Mouse (Mus musculus) heart, embryonic 14.5 days (tissue): ENCODE measurements around the gene Bfsp2. TPM values are rescaled to one million over a fixed set of nuclear protein-coding genes. Genes with fewer than 3 reads are reported as not detected.

ENCODE experiments used
- ATAC-seq: fragments of 200-750 bp; cut with Nextera tagmentation; 2 replicates; pipeline ENCODE4 v1.8.0; 2017; ENCODE audit warnings: low read depth, moderate TSS enrichment; ENCODE audit not compliant: insufficient number of reproducible peaks, insufficient read depth, low FRiP score
- H3K27ac ChIP-seq, 2 experiments: fragments of 200-500 bp in 1 of 2; fragments of 300-500 bp in 1 of 2; sonication (generic) in 1 of 2; replicated peaks in 1 of 2; 2 replicates each; pipeline ENCODE4 v1.5.1; 2012 to 2014; ENCODE audit warnings: low read depth in 2 of 2, low read length in 2 of 2, control low read depth in 1 of 2, mild to moderate bottlenecking in 1 of 2, mixed read lengths in 1 of 2; ENCODE audit not compliant: control insufficient read depth in 1 of 2, insufficient read depth in 1 of 2
- H3K27me3 ChIP-seq: fragments of 300-500 bp; sonication (generic); 2 replicates; pipeline ENCODE4 v1.6.1; 2014; ENCODE audit warnings: mild to moderate bottlenecking, low read length, control low read depth; ENCODE audit not compliant: control insufficient read depth, insufficient read depth
- H3K36me3 ChIP-seq: fragments of 300-500 bp; sonication (generic); 2 replicates; pipeline ENCODE4 v1.6.1; 2014; ENCODE audit warnings: mild to moderate bottlenecking, control low read depth, low read length, mixed read lengths; ENCODE audit not compliant: control insufficient read depth, insufficient read depth
- H3K4me1 ChIP-seq, 2 experiments: fragments of 200-500 bp in 1 of 2; fragments of 300-500 bp in 1 of 2; sonication (generic) in 1 of 2; 2 replicates each; pipeline ENCODE4 v1.6.1; 2012 to 2014; ENCODE audit warnings: low read length in 2 of 2, control low read depth in 1 of 2, mixed read lengths in 1 of 2; ENCODE audit not compliant: control insufficient read depth in 2 of 2, insufficient read depth in 2 of 2
- H3K4me2 ChIP-seq: fragments of 300-500 bp; sonication (generic); 2 replicates; pipeline ENCODE4 v1.6.1; 2014; ENCODE audit warnings: mild to moderate bottlenecking, low read length
- H3K4me3 ChIP-seq, 2 experiments: fragments of 200-500 bp in 1 of 2; fragments of 300-500 bp in 1 of 2; sonication (generic) in 1 of 2; 2 replicates each; pipeline ENCODE4 v1.5.1; 2012 to 2014; ENCODE audit warnings: low read length in 2 of 2, mild to moderate bottlenecking in 2 of 2, control low read depth in 1 of 2, low read depth in 1 of 2, moderate library complexity in 1 of 2; ENCODE audit not compliant: control insufficient read depth in 1 of 2, insufficient read depth in 1 of 2
- H3K9ac ChIP-seq: fragments of 300-500 bp; sonication (generic); 2 replicates; pipeline ENCODE4 v1.6.1; 2014; ENCODE audit warnings: mild to moderate bottlenecking, low read length
- H3K9me3 ChIP-seq: fragments of 300-500 bp; sonication (generic); 2 replicates; pipeline ENCODE4 v1.6.1; 2016; ENCODE audit warnings: low read length, control low read depth; ENCODE audit not compliant: control insufficient read depth
- WGBS: fragments of 180-500 bp; shearing (Covaris S2); extraction: QIAGEN DNeasy Blood & Tissue Kit; methylation state at CpG from one replicate; pipeline ENCODE4 v1.1.7; 2014; 5-methylcytosine and 5-hydroxymethylcytosine counted together
- polyA plus RNA-seq: library from polyadenylated mRNA; unstranded; fragments of >200 nt; fragmentation: Nextera tagmentation; extraction: Ambion mirVana; gene quantifications from 2 replicates; pipeline ENCODE4 v1.2.1, GENCODE M21; 2014

The Bfsp2 gene
- 0.70 and 1.3 TPM in 2 replicates for polyA plus RNA-seq

DNA sequence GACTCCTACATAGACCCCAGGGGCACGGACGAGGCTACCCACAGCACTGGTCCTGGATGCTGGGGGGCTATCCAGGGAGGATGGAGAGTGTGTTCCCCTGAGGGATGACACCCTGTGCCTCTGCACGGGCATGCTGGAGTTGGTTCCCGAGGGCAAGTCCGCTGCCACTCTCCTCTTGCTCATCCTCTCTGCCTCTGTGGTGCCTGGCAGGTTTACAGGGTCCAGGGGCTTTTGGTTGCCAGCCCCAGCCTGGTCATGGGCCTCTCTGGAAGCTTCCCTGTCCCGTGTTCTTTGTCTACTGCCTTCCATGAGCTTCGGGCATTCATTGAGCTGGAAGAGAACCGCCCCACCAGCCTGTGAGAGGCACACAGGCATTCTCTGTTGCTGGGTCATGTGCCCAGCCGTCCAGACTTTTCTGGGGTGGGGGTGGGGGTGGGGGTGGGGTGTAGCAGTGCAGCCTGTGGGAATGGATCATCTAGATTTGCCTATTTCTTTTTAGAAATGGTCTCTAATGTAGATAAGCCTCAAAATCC lies at the start of gene Bfsp2:
TSS of gene Bfsp2 (minus strand) at position 377 of the 533 bp plus-strand sequence.
- H3K4me2 ChIP-seq = peak within 1 kb of the TSS; percentile 31; the same call in 1 of the 2 replicates
- no peaks in the 10 kb centered on the region for H3K9me3 ChIP-seq
- ATAC-seq = no peak
- peaks cover 3% of the 10 kb centered on the region; the same call in 1 of the 2 replicates for H3K36me3 ChIP-seq
- no peak within 1 kb of the TSS for H3K4me3 ChIP-seq
- peak within 1 kb of the TSS; percentile 65 to 77 for H3K27ac ChIP-seq
- H3K4me1 ChIP-seq = peaks cover 12 to 26% of the 10 kb centered on the region in 2 experiments
- H3K27me3 ChIP-seq = no peaks in the 10 kb centered on the region
- peak within 1 kb of the TSS; percentile 45; the same call in 1 of the 2 replicates for H3K9ac ChIP-seq
- WGBS = 68% methylated on average over 9 of the region's 9 CpGs

DNA sequence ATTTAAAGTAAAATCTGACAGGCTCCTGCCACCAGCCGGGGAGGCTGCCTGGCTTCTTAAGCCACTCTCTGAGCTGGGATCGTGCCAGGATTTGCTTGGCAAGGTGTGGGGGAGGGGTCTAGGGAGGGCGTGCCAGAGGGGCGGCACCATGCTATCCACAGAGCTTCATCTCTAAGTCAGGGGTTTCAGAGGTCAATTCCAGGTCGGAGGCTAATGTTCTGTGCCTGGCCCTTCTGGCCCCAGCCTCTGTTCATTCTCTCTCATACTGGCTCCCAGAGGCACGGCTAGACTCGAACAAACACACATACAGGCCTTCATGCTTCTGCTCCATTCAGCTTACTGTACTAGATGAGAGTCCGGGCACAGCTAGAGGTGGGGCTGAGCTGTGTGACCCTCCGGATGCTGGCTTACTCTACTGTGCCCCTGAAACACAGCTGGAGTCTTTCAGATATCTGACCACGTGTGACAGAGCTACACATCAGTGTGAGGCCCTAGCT lies 44.9 kb upstream of the Bfsp2 start:
- H3K4me2 ChIP-seq = 0 out of 2 replicates have a peak overlapping the region, but pooled peaks have one; percentile 18
- no peak for ATAC-seq

DNA sequence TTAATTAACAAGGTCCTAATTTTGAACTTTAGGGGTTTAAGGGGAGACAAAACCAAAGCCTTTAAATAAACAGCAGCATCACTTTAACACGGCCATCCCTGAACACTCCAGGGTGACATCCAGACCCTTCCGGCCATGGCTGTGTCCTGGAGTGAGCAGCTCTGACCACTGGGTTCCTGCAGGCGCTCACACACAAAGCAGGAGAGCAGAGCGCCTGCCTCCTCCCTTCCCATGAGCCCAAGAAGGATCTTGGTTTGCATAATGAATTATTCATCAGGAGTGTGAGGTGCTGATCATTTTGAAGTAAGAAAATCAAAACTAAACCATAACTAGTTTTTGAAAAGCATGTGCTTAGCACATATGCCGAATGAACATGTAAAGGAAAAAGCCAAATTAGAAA lies 44.4 kb upstream of the Bfsp2 start:
- no peak overlapping the region for H3K4me2 ChIP-seq
- 43% methylated on average over 5 of the region's 5 CpGs for WGBS
- no peaks in the 10 kb centered on the region for H3K9me3 ChIP-seq
- H3K9ac ChIP-seq = no peak overlapping the region
- no peaks in the 10 kb centered on the region for H3K36me3 ChIP-seq
- 0 out of 4 replicates have a peak overlapping the region, but pooled peaks of 1 of the 2 experiments have one; percentile 39 for H3K27ac ChIP-seq
- no peak overlapping the region for H3K4me3 ChIP-seq
- no peak for ATAC-seq
- H3K4me1 ChIP-seq = peaks cover 7 to 21% of the 10 kb centered on the region in 2 experiments
- H3K27me3 ChIP-seq = no peaks in the 10 kb centered on the region

More for the DNA sequence above, 44.9 kb upstream of the Bfsp2 start:
- no peaks in the 10 kb centered on the region for H3K36me3 ChIP-seq
- H3K27me3 ChIP-seq = no peaks in the 10 kb centered on the region
- H3K9ac ChIP-seq = no peak overlapping the region
- H3K4me3 ChIP-seq = no peak overlapping the region
- peak overlapping the region in 1 of 2 experiments; percentile 39; a peak in 1 of 4 replicates for H3K27ac ChIP-seq
- 28% methylated on average over 10 of the region's 10 CpGs for WGBS
- H3K9me3 ChIP-seq = no peaks in the 10 kb centered on the region
- peaks cover 7 to 21% of the 10 kb centered on the region in 2 experiments for H3K4me1 ChIP-seq

DNA sequence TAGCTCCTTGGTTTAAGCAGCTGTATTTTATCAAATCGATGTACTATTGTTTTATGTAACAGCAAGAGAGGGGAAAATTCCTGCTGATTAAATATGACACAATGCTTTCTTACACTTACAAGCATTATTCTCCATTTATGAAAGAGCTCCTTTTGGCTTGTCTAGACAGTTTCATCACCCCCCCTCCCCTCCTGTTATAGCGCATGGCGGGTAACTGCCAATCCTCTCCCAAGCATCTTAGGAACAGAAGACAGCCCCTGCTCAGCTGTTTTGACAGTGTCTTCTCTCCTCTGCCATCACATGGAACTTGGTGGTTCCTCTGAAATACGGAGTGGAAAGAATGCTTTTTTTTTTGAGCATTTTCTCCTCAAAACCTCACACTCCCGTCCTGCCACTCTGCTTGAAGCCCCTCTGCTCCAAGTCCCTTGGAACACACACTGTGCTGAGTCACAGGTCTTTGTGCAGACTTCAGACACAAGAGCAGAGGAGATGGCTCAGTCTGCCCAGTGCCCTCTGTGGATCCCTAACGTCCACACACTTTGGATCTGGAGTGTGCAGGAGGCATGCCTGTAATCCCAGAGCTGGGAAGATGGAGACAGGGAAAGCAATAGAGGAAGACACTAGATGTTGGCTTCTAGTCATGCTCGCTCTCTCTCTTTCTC lies 43.7 kb upstream of the Bfsp2 start:
- no peak for ATAC-seq
- no peak overlapping the region for H3K9ac ChIP-seq
- no peaks in the 10 kb centered on the region for H3K36me3 ChIP-seq
- H3K27me3 ChIP-seq = no peaks in the 10 kb centered on the region
- H3K27ac ChIP-seq = no peak overlapping the region
- H3K4me2 ChIP-seq = no peak overlapping the region
- H3K9me3 ChIP-seq = 0 out of 2 replicates have a peak, but pooled peaks cover 3% of the 10 kb centered on the region
- 67% methylated on average over 7 of the region's 7 CpGs for WGBS
- no peak overlapping the region for H3K4me3 ChIP-seq
- peaks cover 7 to 21% of the 10 kb centered on the region in 2 experiments for H3K4me1 ChIP-seq

DNA sequence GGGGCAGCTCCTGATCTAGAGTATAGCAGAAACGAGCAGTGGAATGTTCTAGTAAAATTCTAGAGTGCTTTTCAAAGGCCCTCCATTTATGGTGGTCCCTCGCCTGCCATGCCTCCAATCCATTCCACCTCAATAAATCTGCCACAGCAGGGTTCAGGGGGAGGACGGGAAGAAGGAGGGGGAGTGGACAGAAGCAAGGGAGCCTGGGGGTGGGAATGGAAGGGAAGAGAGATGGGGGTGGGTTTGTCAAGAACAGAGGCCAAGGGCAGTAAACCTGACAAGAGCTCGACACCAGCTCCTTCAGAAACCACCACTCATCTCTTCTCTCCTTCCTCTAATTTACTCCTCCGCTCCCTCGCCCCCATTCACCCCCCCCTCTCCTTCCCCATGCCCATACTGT lies 42.8 kb upstream of the Bfsp2 start:
- H3K27me3 ChIP-seq = no peaks in the 10 kb centered on the region
- H3K4me3 ChIP-seq = no peak overlapping the region
- peaks cover 7 to 21% of the 10 kb centered on the region in 2 experiments for H3K4me1 ChIP-seq
- ATAC-seq = no peak
- H3K9me3 ChIP-seq = 0 out of 2 replicates have a peak, but pooled peaks cover 3% of the 10 kb centered on the region
- H3K4me2 ChIP-seq = no peak overlapping the region
- no peak overlapping the region for H3K9ac ChIP-seq
- WGBS = 74% methylated on average over 5 of the region's 6 CpGs
- H3K36me3 ChIP-seq = no peaks in the 10 kb centered on the region
- no peak overlapping the region for H3K27ac ChIP-seq

DNA sequence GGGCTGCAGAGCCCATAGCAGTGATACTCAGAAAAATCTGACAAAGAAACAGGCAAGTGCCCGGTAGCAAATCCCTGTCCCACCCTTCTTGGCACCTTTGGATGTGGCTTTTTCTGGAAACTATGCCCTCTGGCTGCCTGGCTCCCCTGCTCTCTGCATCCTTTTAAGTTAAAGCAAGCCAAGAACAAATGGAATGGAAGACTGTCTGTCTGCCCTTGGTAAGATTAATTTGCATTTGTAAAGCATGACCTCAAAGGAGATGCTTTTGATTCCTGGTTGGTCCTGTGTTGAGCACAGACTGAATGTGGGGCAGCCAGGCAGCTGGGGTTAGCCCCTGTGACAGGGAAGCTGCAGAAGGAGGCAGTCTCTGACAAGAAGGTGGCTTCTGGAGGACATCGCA lies 33.7 kb upstream of the Bfsp2 start:
- 85% methylated on average over 2 of the region's 2 CpGs for WGBS
- no peak for ATAC-seq
- 0 out of 4 replicates have a peak, but pooled peaks cover 0 to 2% of the 10 kb centered on the region in 2 experiments for H3K4me1 ChIP-seq
- 0 out of 2 replicates have a peak, but pooled peaks cover under 1% of the 10 kb centered on the region for H3K9me3 ChIP-seq
- no peak overlapping the region for H3K4me2 ChIP-seq
- H3K27me3 ChIP-seq = no peaks in the 10 kb centered on the region
- H3K27ac ChIP-seq = no peak overlapping the region
- no peak overlapping the region for H3K9ac ChIP-seq
- H3K4me3 ChIP-seq = no peak overlapping the region
- H3K36me3 ChIP-seq = no peaks in the 10 kb centered on the region

DNA sequence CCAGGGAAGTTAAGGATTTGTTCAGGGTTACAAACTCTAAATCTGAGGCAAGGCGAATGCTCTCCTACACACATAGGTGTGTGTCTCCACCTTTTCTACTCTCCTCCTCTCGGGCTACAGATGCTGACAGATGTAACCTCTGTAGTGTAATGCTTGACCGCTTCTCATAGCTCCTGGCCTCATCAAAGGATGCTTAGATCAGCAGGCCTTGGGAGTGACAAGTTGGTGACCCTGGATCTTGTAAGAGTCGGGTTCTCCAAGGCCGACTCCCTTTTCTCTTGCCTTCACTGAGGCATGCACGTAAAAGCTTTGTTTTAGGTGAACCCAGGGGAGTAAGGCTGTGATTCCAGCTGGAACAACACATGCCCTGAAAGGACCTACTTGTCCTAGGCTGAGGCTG lies 32.0 kb upstream of the Bfsp2 start:
- Histone ChIP-seq H3K4me1 (0 out of 4 replicates have a peak, but pooled peaks cover 0 to 2% of the 10 kb centered on the region in 2 experiments), H3K9me3 (no peaks in the 10 kb centered on the region), H3K36me3 (no peaks in the 10 kb centered on the region), H3K9ac (no peak overlapping the region), H3K27ac (no peak overlapping the region), H3K4me3 (no peak overlapping the region), H3K4me2 (no peak overlapping the region), H3K27me3 (no peaks in the 10 kb centered on the region)
- ATAC-seq = no peak
- WGBS = 84% methylated on average over 6 of the region's 6 CpGs
